Mouse (Mus musculus) heart, postnatal 0 days (tissue): ENCODE measurements around the gene Btnl10. TPM values are rescaled to one million over a fixed set of nuclear protein-coding genes. Genes with fewer than 3 reads are reported as not detected.

Source experiments
- ATAC-seq: fragments of 200-750 bp; cut with Nextera tagmentation; 2 replicates; pipeline ENCODE4 v1.8.0; 2017; ENCODE audit warnings: low read depth, moderate number of reproducible peaks, moderate library complexity; ENCODE audit not compliant: insufficient read depth
- DNase-seq: peaks from one replicate; pipeline ENCODE4 v3.0.0-alpha.2; 2016; ENCODE audit warnings: low spot score
- H3K27ac ChIP-seq: fragments of 300-500 bp; sonication (generic); 2 replicates; pipeline ENCODE4 v1.5.1; 2014; ENCODE audit warnings: low read depth, mild to moderate bottlenecking
- H3K27me3 ChIP-seq: fragments of 300-500 bp; sonication (generic); 2 replicates; pipeline ENCODE4 v1.6.1; 2014; ENCODE audit warnings: low read length, mixed read lengths; ENCODE audit not compliant: control insufficient read depth, insufficient read depth
- H3K36me3 ChIP-seq: fragments of 300-500 bp; sonication (generic); replicated peaks from 2 replicates; pipeline ENCODE4 v1.6.1; 2014; ENCODE audit warnings: low read length, mixed read lengths; ENCODE audit not compliant: control insufficient read depth, insufficient read depth
- H3K4me1 ChIP-seq: fragments of 300-500 bp; sonication (generic); 2 replicates; pipeline ENCODE4 v1.6.1; 2014; ENCODE audit warnings: antibody characterized with exemption; ENCODE audit not compliant: control insufficient read depth, insufficient read depth
- H3K4me2 ChIP-seq: fragments of 300-500 bp; sonication (generic); 2 replicates; pipeline ENCODE4 v1.6.1; 2014; ENCODE audit warnings: low read depth, mild to moderate bottlenecking, low read length, moderate library complexity
- H3K4me3 ChIP-seq: fragments of 300-500 bp; sonication (generic); 2 replicates; pipeline ENCODE4 v1.5.1; 2014; ENCODE audit warnings: low read depth, low read length
- H3K9ac ChIP-seq: fragments of 300-500 bp; sonication (generic); replicated peaks from 2 replicates; pipeline ENCODE4 v1.6.1; 2014; ENCODE audit warnings: low read depth, low read length, mixed read lengths
- H3K9me3 ChIP-seq: fragments of 300-500 bp; sonication (generic); replicated peaks from 2 replicates; pipeline ENCODE4 v1.6.1; 2016; ENCODE audit warnings: low read length; ENCODE audit not compliant: control insufficient read depth
- CTCF ChIP-seq: IDR thresholded peaks from 2 replicates; pipeline ENCODE4 v1.5.1; 2016; ENCODE audit warnings: antibody characterized with exemption, control low read depth, low read depth
- EP300 ChIP-seq: IDR thresholded peaks from 2 replicates; pipeline ENCODE4 v1.6.1; 2016; ENCODE audit warnings: antibody characterized with exemption, low read depth
- WGBS: fragments of 180-500 bp; shearing (Covaris S2); extraction: QIAGEN DNeasy Blood & Tissue Kit; methylation state at CpG from one replicate; pipeline ENCODE4 v1.1.7; 2014; 5-methylcytosine and 5-hydroxymethylcytosine counted together
- polyA plus RNA-seq: library from polyadenylated mRNA; unstranded; fragments of >200 nt; fragmentation: Nextera tagmentation; extraction: Ambion mirVana; gene quantifications from 2 replicates; pipeline ENCODE4 v1.2.1, GENCODE M21; 2015
- total RNA-seq: library from RNA; depleted of rRNA; stranded (reverse); fragments of >200 nt; gene quantifications from 2 replicates; pipeline ENCODE4 v1.2.3, GENCODE M21; 2014; ENCODE audit warnings: low replicate concordance

Gene Btnl10
- total and polyA plus RNA-seq, 2 experiments from 2014 or later = 0.07 TPM; not detected in 1

DNA sequence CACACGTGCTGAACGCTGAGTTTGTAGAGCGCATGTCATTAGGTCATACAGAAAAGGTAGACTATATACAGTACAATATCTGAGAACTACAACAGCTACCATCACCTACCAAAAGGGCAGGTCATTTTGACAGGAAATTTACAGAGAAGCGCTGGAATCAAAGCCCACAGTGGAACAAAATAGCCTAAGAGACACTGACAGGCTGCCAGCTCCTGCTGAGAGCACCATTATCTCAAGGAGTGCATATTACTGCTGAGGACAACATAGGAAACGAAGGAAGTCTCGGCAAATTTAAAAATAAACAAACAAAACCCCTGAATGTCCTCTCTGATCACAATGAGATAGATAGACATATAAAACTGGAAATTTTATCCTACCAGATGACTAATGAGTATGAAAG, 20.2 kb upstream of the Btnl10 start:
- no peaks in the 10 kb centered on the region for H3K9me3 ChIP-seq
- no peaks in the 10 kb centered on the region for H3K4me1 ChIP-seq
- TF ChIP-seq CTCF (no peak), EP300 (no peak)
- H3K9ac ChIP-seq = no peak overlapping the region
- H3K27me3 ChIP-seq = no peaks in the 10 kb centered on the region
- H3K4me2 ChIP-seq = no peak overlapping the region
- 79% methylated on average over 6 of the region's 6 CpGs for WGBS
- H3K4me3 ChIP-seq = no peak overlapping the region
- H3K27ac ChIP-seq = no peak overlapping the region
- ATAC-seq (no peak), DNase-seq (no peak)
- H3K36me3 ChIP-seq = peaks cover 56% of the 10 kb centered on the region

DNA sequence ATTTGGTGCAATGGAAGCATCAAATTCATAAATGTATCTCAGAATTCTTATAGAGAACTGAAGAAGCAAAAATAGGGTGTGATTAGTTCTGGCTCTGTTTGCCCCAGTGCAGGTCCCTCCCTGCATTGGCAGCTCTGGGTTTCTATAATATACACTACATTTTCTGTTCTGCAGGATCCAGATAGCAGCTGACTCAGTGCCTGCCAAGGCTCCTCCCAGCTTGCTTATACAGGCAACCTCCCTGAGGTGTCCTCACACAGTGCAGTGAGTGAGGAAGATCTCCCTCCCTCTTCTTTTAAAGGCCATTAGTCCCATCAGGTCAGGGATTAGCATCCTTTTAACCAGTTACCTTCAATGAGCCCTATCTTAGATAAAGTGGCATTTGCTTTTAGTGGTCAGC, 16.6 kb upstream of the Btnl10 start:
- no peak overlapping the region for H3K27ac ChIP-seq
- H3K4me3 ChIP-seq = no peak overlapping the region
- H3K9me3 ChIP-seq = no peaks in the 10 kb centered on the region
- no peak for DNase-seq
- TF ChIP-seq CTCF = no peak
- TF ChIP-seq EP300 = no peak
- H3K9ac ChIP-seq = no peak overlapping the region
- no peaks in the 10 kb centered on the region for H3K27me3 ChIP-seq
- no peak overlapping the region for H3K4me2 ChIP-seq
- peaks cover 5% of the 10 kb centered on the region; the same call in 1 of the 2 replicates for H3K4me1 ChIP-seq
- no peak for ATAC-seq
- peaks cover 39% of the 10 kb centered on the region for H3K36me3 ChIP-seq

DNA sequence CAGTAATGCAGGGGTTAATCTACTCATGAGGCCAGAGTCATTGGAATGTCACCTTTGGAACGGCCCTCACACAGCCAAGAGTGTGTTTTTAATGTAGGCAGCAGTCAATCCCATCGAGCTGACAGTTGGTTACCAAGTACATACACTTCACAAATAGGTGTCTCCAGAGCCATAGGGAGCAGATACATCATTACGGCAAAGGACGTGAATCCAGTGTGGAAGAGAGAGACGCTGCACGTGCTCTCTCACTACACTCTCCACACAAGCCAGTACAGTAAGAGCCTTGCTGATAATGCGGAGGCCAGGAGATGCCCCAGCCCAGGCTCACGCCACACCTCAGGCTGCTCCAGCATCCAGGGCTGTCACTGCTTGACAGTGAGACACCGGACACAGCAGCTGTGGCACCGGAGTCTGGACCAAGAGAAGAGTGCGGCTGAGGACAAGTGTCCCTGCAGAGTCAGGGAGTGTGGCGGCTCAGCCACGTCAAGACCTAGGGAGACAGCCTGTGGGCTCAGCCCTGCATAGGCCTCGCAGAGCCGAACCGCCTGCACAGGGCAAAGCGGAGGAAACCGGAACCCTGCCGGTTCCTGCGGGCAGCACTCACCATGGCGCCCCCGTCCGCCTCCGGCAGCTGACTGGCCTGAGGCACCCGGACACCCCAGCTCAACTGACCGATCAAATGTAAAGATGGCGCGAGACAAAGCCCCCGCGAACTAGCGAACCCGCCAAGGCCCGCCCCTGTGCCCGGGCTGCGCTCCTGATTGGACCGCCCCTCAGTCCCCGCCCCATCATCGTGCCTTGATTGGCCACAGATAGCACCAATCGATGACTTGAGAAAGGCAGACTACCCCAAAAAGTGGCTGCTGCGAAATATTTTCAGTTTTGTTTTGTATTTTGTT, 13.9 kb upstream of the Btnl10 start, which contains the start of gene Zfp39:
Gene Zfp39, minus strand, starts transcription at position 715 of the 899 bp plus-strand sequence.
- Histone ChIP-seq H3K9ac (peak within 1 kb of the TSS; percentile 76), H3K4me1 (peaks cover 5% of the 10 kb centered on the region; the same call in 1 of the 2 replicates), H3K9me3 (no peaks in the 10 kb centered on the region), H3K4me3 (peak within 1 kb of the TSS; percentile 73), H3K36me3 (peaks cover 26% of the 10 kb centered on the region), H3K4me2 (peak within 1 kb of the TSS; percentile 81), H3K27ac (peak within 1 kb of the TSS; percentile 91), H3K27me3 (no peaks in the 10 kb centered on the region)
- peak; percentile 82 for DNase-seq
- under 1% methylated on average over 39 of the region's 40 CpGs for WGBS
- ATAC-seq = peak; percentile 96
- 0 out of 2 replicates have a peak, but pooled peaks have one; percentile 30 for TF ChIP-seq EP300
- peak; percentile 3; the same call in 1 of the 2 replicates for TF ChIP-seq CTCF

DNA sequence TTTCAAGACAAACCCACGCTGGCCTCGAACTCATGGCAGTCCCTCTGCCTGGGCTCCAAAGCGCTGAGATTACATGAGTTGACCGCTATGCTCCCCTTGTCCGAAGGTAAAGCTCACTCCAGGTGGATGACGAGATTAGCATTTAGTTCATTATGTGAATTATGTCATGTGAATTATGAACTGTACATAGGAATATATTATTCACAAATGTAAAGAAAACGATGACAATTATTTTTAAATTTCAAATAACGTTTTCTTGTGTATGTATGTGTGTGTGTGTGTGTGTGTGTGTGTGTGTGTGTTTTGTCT, 13.3 kb upstream of the Btnl10 start:
- 2% methylated on average over 8 of the region's 8 CpGs for WGBS
- H3K4me1 ChIP-seq = peaks cover 5% of the 10 kb centered on the region; the same call in 1 of the 2 replicates
- no peaks in the 10 kb centered on the region for H3K9me3 ChIP-seq
- TF ChIP-seq CTCF (no peak), EP300 (no peak)
- peak overlapping the region; percentile 81 for H3K4me2 ChIP-seq
- peak overlapping the region; percentile 76 for H3K9ac ChIP-seq
- ATAC-seq (no peak; the same call in 1 of the 2 replicates), DNase-seq (no peak)
- H3K4me3 ChIP-seq = peak overlapping the region; percentile 73
- peak overlapping the region; percentile 91 for H3K27ac ChIP-seq
- peaks cover 23% of the 10 kb centered on the region for H3K36me3 ChIP-seq
- H3K27me3 ChIP-seq = no peaks in the 10 kb centered on the region

DNA sequence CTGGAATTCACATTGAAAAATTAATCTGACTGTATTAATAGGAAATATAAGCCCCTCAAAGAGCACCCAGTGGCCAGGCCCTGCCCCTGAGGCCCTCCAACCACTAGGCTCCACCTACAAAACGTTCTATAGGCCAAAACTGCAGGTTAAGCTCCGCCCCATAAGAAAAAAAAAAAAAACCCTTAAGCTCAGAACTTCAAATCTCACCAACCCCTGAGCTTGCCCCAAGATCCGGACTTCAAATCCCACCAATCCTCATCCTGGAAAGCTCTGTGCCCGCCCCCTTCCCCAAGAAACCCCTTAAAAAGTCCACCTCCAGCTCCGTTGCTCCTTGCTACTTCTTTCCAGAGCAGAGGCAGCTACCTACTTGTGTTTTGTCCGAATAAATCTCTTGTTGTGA, 12.9 kb upstream of the Btnl10 start:
- H3K36me3 ChIP-seq = peaks cover 21% of the 10 kb centered on the region
- no peak overlapping the region for H3K9ac ChIP-seq
- H3K4me2 ChIP-seq = peak overlapping the region; percentile 81; the same call in 1 of the 2 replicates
- WGBS = 50% methylated on average over 6 of the region's 6 CpGs
- DNase-seq (no peak), ATAC-seq (no peak)
- H3K9me3 ChIP-seq = no peaks in the 10 kb centered on the region
- no peak overlapping the region for H3K4me3 ChIP-seq
- H3K27ac ChIP-seq = no peak overlapping the region
- peaks cover 5% of the 10 kb centered on the region; the same call in 1 of the 2 replicates for H3K4me1 ChIP-seq
- H3K27me3 ChIP-seq = no peaks in the 10 kb centered on the region
- TF ChIP-seq EP300 = no peak
- no peak for TF ChIP-seq CTCF
